28 mouse cellular contexts compared by ENCODE assay signal in the genomic region with DNA sequence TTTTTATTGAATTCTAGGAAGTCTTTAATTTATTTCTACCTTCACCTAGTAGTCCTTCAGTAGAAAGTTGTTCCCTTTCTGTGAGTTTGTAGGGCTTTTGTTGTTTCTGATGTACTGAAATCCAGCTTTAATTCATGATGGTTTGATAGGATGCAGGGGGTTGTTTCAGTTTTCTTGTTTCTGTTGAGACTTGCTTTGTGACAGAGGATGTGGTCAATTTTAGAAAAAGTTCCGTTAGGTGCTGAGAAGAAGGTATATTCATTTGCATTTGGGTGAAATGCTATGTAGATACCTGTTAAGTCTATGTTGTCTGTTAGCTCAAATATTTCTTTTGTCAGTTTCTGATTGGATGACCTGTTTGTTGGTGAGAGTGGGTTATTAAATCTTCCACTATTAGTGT. TPM values are rescaled to one million over a fixed set of nuclear protein-coding genes. Genes with fewer than 3 reads are reported as not detected.
DNase-seq lines count a peak whose midpoint lies in the region; ATAC-seq lines count a peak whose summit lies in the region.
"Had no signal": no experiment of that assay in that cellular context is flagged by ENCODE, and none has a peak within 500 bp of the region (broad histone marks: within the 10 kb centered on the region; RNA-seq: fewer than 3 reads in every experiment).

No protein-coding gene starts in this region.

- H3K4me3 ChIP-seq in midbrain, embryonic 11.5 days (ENCODE audit: low read depth, low read length), result no peak overlapping the region
- no peak overlapping the region for H3K4me3 ChIP-seq in midbrain, embryonic 10.5 days
- H3K4me3 ChIP-seq: embryonic facial prominence, embryonic 10.5 days; embryonic facial prominence, embryonic 13.5 days; erythroblast, embryonic 14.5 days; forebrain, embryonic 12.5 days; forebrain, embryonic 15.5 days; heart, embryonic 12.5 days; heart, embryonic 15.5 days; hindbrain, embryonic 10.5 days; hindbrain, embryonic 13.5 days had no signal

- no peaks in the 10 kb centered on the region for H3K27me3 ChIP-seq in midbrain, embryonic 11.5 days (ENCODE audit: control insufficient read depth, insufficient read depth, low read length)
- no peaks in the 10 kb centered on the region for H3K27me3 ChIP-seq in midbrain, embryonic 10.5 days (ENCODE audit: low read depth, poor library complexity, severe bottlenecking)
- H3K27me3 ChIP-seq: embryonic facial prominence, embryonic 13.5 days; forebrain, embryonic 12.5 days; forebrain, embryonic 15.5 days; heart, embryonic 12.5 days; heart, embryonic 15.5 days; hindbrain, embryonic 13.5 days had no signal

- H3K36me3 ChIP-seq in midbrain, embryonic 11.5 days (ENCODE audit: control insufficient read depth, insufficient read depth, low read length), result no peaks in the 10 kb centered on the region
- H3K36me3 ChIP-seq in midbrain, embryonic 10.5 days, result no peaks in the 10 kb centered on the region
- H3K36me3 ChIP-seq: embryonic facial prominence, embryonic 10.5 days; embryonic facial prominence, embryonic 13.5 days; forebrain, embryonic 12.5 days; forebrain, embryonic 15.5 days; heart, embryonic 12.5 days; heart, embryonic 15.5 days; hindbrain, embryonic 10.5 days; hindbrain, embryonic 13.5 days had no signal

- 76% methylated on average over 1 of the region's 1 CpGs for WGBS in midbrain, embryonic 11.5 days
- 86% methylated on average over 1 of the region's 1 CpGs for WGBS in midbrain, embryonic 10.5 days

- no peaks in the 10 kb centered on the region for H3K4me1 ChIP-seq in midbrain, embryonic 11.5 days (ENCODE audit: control insufficient read depth, insufficient read depth, low read length)
- H3K4me1 ChIP-seq in midbrain, embryonic 10.5 days, result no peaks in the 10 kb centered on the region
- H3K4me1 ChIP-seq: embryonic facial prominence, embryonic 10.5 days; embryonic facial prominence, embryonic 13.5 days; forebrain, embryonic 12.5 days; forebrain, embryonic 15.5 days; heart, embryonic 12.5 days; heart, embryonic 15.5 days; hindbrain, embryonic 10.5 days; hindbrain, embryonic 13.5 days had no signal

- no peak overlapping the region for H3K4me2 ChIP-seq in midbrain, embryonic 11.5 days
- H3K4me2 ChIP-seq: embryonic facial prominence, embryonic 13.5 days; forebrain, embryonic 12.5 days; forebrain, embryonic 15.5 days; heart, embryonic 12.5 days; heart, embryonic 15.5 days; hindbrain, embryonic 13.5 days had no signal

- no peaks in the 10 kb centered on the region for H3K9me3 ChIP-seq in midbrain, embryonic 11.5 days (ENCODE audit: control insufficient read depth, low read length)
- H3K9me3 ChIP-seq in midbrain, embryonic 10.5 days (replicated peaks), result no peaks in the 10 kb centered on the region
- H3K9me3 ChIP-seq: embryonic facial prominence, embryonic 10.5 days; embryonic facial prominence, embryonic 13.5 days; forebrain, embryonic 12.5 days; forebrain, embryonic 15.5 days; heart, embryonic 12.5 days; heart, embryonic 15.5 days; hindbrain, embryonic 10.5 days; hindbrain, embryonic 13.5 days had no signal

- H3K27ac ChIP-seq in midbrain, embryonic 11.5 days (ENCODE audit: low read depth, low read length), result no peak overlapping the region
- H3K27ac ChIP-seq in midbrain, embryonic 10.5 days (replicated peaks), result no peak overlapping the region
- H3K27ac ChIP-seq: embryonic facial prominence, embryonic 10.5 days; embryonic facial prominence, embryonic 13.5 days; forebrain, embryonic 12.5 days; forebrain, embryonic 15.5 days; heart, embryonic 15.5 days; hindbrain, embryonic 10.5 days; hindbrain, embryonic 13.5 days had no signal

- no peak overlapping the region for H3K9ac ChIP-seq in midbrain, embryonic 11.5 days (ENCODE audit: low read length)
- H3K9ac ChIP-seq: embryonic facial prominence, embryonic 13.5 days; forebrain, embryonic 12.5 days; forebrain, embryonic 15.5 days; heart, embryonic 12.5 days; heart, embryonic 15.5 days; hindbrain, embryonic 13.5 days had no signal

- ATAC-seq in midbrain, embryonic 11.5 days (ENCODE audit: low FRiP score), result no peak
- ATAC-seq in CD4-positive, CD25-positive, alpha-beta regulatory T cell, adult 4 months, result peak; percentile 95
- ATAC-seq in inflammation-experienced regulatory T-cells, adult 6 months, result peak; percentile 95
- ATAC-seq: forebrain, embryonic 15.5 days; hindbrain, embryonic 16.5 days had no signal

- DNase-seq in midbrain, embryonic 11.5 days (ENCODE audit: low spot score, missing footprints), result peak; percentile 10
- no peak for DNase-seq in midbrain, embryonic 10.5 days (ENCODE audit: low spot score)
- DNase-seq in cerebellum, adult 9-11 months, result no peak
- no peak for DNase-seq in urinary bladder, postnatal 4 days (ENCODE audit: low spot score in 2 of 2)
- DNase-seq: adrenal gland, postnatal 10 days; adrenal gland, postnatal 36 days; cerebellum, adult 18-20 months; cerebellum, adult 9-10 months; cerebellum, postnatal 25 days; embryo, embryonic 11 days; gastrocnemius, postnatal 25 days; heart, adult 18-20 months; heart, postnatal 10 days; heart, postnatal 36 days had no signal

RNA-seq across cellular contexts. Expression of a gene that starts 5.5 kb away (rescaled TPM):
- polyA plus RNA-seq in midbrain, embryonic 11.5 days (2014; fragmentation: Nextera tagmentation; extraction: Ambion mirVana), result not detected in 2 replicates
- polyA plus RNA-seq in midbrain, embryonic 10.5 days (2016; fragmentation: Nextera tagmentation; extraction: Ambion mirVana), result not detected in 2 replicates
- not detected for polyA plus RNA-seq in CD4-positive, CD25-positive, alpha-beta regulatory T cell, adult 4 months (2017; shearing (Covaris generic))
- not detected for polyA plus RNA-seq in inflammation-experienced regulatory T-cells, adult 6 months (2017; shearing (Covaris generic))
- polyA plus RNA-seq: embryonic facial prominence, embryonic 10.5 days; embryonic facial prominence, embryonic 13.5 days; erythroblast, embryonic 14.5 days; forebrain, embryonic 12.5 days; forebrain, embryonic 15.5 days; gonadal fat pad, adult 2 months; heart, embryonic 12.5 days; heart, embryonic 15.5 days; hindbrain, embryonic 10.5 days; hindbrain, embryonic 13.5 days; hindbrain, embryonic 16.5 days; intestine, embryonic 14.5 days had no signal

RNA-seq across cellular contexts. Expression of a gene that starts 11.6 kb away (rescaled TPM):
- not detected in 2 replicates for polyA plus RNA-seq in midbrain, embryonic 11.5 days (2014; fragmentation: Nextera tagmentation; extraction: Ambion mirVana)
- not detected in 2 replicates for polyA plus RNA-seq in midbrain, embryonic 10.5 days (2016; fragmentation: Nextera tagmentation; extraction: Ambion mirVana)
- not detected for polyA plus RNA-seq in CD4-positive, CD25-positive, alpha-beta regulatory T cell, adult 4 months (2017; shearing (Covaris generic))
- polyA plus RNA-seq in inflammation-experienced regulatory T-cells, adult 6 months (2017; shearing (Covaris generic)), result not detected
- polyA plus RNA-seq: embryonic facial prominence, embryonic 10.5 days; embryonic facial prominence, embryonic 13.5 days; erythroblast, embryonic 14.5 days; forebrain, embryonic 12.5 days; forebrain, embryonic 15.5 days; gonadal fat pad, adult 2 months; heart, embryonic 12.5 days; heart, embryonic 15.5 days; hindbrain, embryonic 10.5 days; hindbrain, embryonic 13.5 days; hindbrain, embryonic 16.5 days; intestine, embryonic 14.5 days had no signal

RNA-seq across cellular contexts. Expression of a gene that starts 20.6 kb away (rescaled TPM):
- not detected in 2 replicates for polyA plus RNA-seq in midbrain, embryonic 11.5 days (2014; fragmentation: Nextera tagmentation; extraction: Ambion mirVana)
- not detected in 2 replicates for polyA plus RNA-seq in midbrain, embryonic 10.5 days (2016; fragmentation: Nextera tagmentation; extraction: Ambion mirVana)
- not detected for polyA plus RNA-seq in CD4-positive, CD25-positive, alpha-beta regulatory T cell, adult 4 months (2017; shearing (Covaris generic))
- not detected for polyA plus RNA-seq in inflammation-experienced regulatory T-cells, adult 6 months (2017; shearing (Covaris generic))
- polyA plus RNA-seq: embryonic facial prominence, embryonic 10.5 days; embryonic facial prominence, embryonic 13.5 days; erythroblast, embryonic 14.5 days; forebrain, embryonic 12.5 days; forebrain, embryonic 15.5 days; gonadal fat pad, adult 2 months; heart, embryonic 12.5 days; heart, embryonic 15.5 days; hindbrain, embryonic 10.5 days; hindbrain, embryonic 13.5 days; hindbrain, embryonic 16.5 days; intestine, embryonic 14.5 days had no signal

RNA-seq across cellular contexts. Expression of a gene that starts 29.7 kb away (rescaled TPM):
- polyA plus RNA-seq in midbrain, embryonic 11.5 days (2014; fragmentation: Nextera tagmentation; extraction: Ambion mirVana), result 0.16 TPM in 1 of 2 replicates, not detected in the other
- polyA plus RNA-seq in midbrain, embryonic 10.5 days (2016; fragmentation: Nextera tagmentation; extraction: Ambion mirVana), result 0.05 and 0.11 TPM in 2 replicates
- polyA plus RNA-seq in CD4-positive, CD25-positive, alpha-beta regulatory T cell, adult 4 months (2017; shearing (Covaris generic)), result not detected
- polyA plus RNA-seq in inflammation-experienced regulatory T-cells, adult 6 months (2017; shearing (Covaris generic)), result not detected
- polyA plus RNA-seq: embryonic facial prominence, embryonic 13.5 days; erythroblast, embryonic 14.5 days; forebrain, embryonic 12.5 days; gonadal fat pad, adult 2 months; heart, embryonic 12.5 days had no signal

RNA-seq across cellular contexts. Expression of a gene that starts 36.2 kb away (rescaled TPM):
- 0.42 and 0.44 TPM in 2 replicates for polyA plus RNA-seq in midbrain, embryonic 11.5 days (2014; fragmentation: Nextera tagmentation; extraction: Ambion mirVana)
- 0.15 and 0.52 TPM in 2 replicates for polyA plus RNA-seq in midbrain, embryonic 10.5 days (2016; fragmentation: Nextera tagmentation; extraction: Ambion mirVana)
- polyA plus RNA-seq in CD4-positive, CD25-positive, alpha-beta regulatory T cell, adult 4 months (2017; shearing (Covaris generic)), result 10 to 100 TPM in 1 of 2 experiments, 1 to 10 TPM in 1; 8.5 to 11.4 TPM
- 10 to 100 TPM in 1 of 3 experiments, 1 to 10 TPM in 2; 7.8 to 10.0 (median 9.7) TPM for polyA plus RNA-seq in inflammation-experienced regulatory T-cells, adult 6 months (2017; shearing (Covaris generic))
- polyA plus RNA-seq: forebrain, embryonic 15.5 days had no signal
